Mouse (Mus musculus) hematopoietic stem cell, adult 5-6 weeks (primary cell): ENCODE data around the gene Tnp1. TPM values are rescaled to one million over a fixed set of nuclear protein-coding genes. Genes with fewer than 3 reads are reported as not detected.

Experiments used
- ATAC-seq, 2 experiments: fragments of 125-278 bp in 1 of 2; replicated peaks in 1 of 2; 2 replicates each; pipeline ENCODE4 v1.8.0; 2016 to 2017; ENCODE audit warnings: inconsistent platforms in 2 of 2, mild to moderate bottlenecking in 2 of 2, moderate number of reproducible peaks in 2 of 2, low read depth in 1 of 2, moderate TSS enrichment in 1 of 2; ENCODE audit not compliant: low FRiP score in 2 of 2, poor library complexity in 2 of 2, severe bottlenecking in 2 of 2, insufficient read depth in 1 of 2, low TSS enrichment in 1 of 2
- total RNA-seq: library from RNA; stranded (forward); fragments of 172-1452, 232-1000 nt; gene quantifications from 2 replicates; pipeline ENCODE4 v1.2.3, GENCODE M21; 2017

Gene Tnp1
- total RNA-seq, 1 experiment from 2014 or later: not detected

DNA sequence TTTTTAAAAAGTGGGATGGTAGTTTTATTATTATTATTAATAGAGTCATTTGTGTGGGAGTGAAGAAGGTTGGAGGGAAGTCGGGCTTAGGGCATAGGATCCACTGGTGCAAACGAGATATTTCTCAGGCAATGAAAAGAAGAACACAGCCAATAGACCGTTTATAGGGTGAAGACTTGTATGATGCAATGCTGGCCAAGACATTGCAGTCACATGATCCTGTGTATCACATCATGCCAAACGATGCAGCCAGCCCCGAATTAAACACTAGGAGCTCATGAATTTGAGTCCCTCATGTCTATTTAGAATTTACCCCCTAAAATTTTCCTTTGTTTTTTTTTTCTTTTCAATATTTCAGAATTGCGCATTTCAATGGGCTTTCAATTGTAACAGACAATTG lies 13.0 kb upstream of the Tnp1 start:
- no peak for ATAC-seq

DNA sequence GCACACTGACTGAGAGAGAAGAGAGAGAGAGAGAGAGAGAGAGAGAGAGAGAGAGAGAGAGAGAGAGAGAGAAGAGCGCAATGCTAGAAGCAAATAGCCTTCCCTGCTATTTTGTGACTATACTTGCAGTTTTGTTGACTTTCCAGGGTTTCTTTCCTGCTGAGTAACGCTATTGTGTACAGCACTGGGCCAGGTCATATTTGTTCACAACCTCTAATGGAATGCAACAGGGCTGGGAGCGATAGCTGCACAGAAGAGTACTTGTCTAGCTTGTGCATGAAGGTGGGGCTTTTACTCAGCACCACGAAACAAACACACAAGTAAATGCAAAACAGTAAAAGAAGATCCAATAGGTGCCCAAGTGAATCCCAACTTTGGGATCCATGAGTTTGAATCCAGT lies 11.7 kb upstream of the Tnp1 start:
- ATAC-seq: no peak

DNA sequence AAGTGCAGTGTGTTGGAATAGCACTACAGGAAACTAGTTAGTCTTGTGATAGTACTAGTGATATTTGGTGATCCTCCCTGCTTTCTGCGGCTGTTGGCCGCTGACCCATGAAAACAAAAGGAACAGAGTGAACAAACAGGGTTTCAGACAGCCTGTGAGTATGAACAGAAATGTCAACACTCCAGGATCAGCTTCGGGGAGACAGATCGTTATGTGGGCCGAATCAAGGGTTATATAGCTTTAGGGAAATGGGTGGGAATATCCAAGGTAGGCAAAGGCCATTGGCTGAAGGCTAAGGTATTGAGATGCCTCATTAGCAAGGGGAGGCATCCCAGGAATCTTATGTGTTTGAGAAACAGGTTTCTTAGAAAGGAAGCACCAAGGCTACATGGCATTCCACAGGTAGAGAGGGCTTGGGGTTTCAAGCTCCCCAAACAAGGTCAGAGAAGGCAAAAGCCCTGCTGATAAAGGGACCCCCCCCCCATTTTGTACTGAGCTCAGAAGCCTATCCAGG lies 11.1 kb upstream of the Tnp1 start:
- ATAC-seq: no peak

DNA sequence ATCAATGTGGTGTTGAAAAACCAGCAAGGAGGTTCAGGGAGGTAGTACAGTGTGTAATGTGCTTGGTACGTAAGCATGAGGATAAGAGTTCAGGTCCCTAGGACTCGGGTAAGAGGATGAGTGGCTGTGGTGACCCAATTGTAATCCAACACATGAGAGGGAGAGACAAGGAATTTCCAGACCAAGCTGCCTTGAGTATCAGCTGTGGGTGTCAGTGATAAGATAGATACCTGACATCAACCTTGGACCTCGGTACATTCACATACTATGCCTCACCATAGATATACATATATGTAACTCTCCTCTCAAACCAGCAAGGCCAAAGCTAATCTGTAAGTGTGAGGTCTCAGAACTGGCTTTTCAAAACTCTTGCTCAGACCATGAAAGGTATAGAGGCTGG lies 10.4 kb upstream of the Tnp1 start:
- ATAC-seq: no peak

DNA sequence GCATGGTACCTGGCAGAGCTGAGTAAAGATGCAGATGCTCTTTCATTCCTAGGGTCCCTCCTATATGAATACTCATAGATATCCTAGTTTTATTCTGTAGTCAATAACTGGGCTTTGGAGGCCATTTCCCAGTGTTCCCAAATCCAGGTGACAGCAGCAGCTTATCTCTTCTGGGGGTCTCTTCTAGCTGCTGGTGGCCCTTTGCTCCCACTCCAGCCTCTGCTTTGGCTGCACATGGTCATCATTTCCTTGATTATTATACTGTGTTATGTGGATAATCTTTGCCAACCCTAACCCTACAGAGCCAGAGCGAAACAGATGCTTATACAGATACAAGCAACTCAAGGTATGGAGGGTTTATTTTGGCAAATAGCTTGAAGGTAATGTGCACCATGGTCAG lies 8.9 kb downstream of the Tnp1 start:
- no peak for ATAC-seq

DNA sequence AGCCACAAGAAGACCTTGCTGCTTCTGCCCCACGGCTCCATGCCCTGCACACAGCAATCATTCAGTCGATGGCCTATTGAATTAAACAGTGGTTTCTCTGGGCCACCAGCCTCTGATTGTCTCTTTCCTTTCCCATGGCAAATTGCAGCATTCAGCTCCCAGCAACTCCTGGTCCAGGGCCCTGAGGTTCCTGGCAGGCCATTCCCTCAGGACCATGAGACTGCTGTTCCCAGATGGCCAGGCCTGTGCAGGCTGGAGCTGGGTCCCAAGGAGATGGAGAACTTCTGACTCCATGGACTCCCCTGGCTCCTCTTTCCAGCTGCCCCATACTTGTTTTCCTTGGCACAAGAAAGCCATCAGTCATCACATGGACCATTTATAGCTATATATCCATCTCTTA lies 10.8 kb downstream of the Tnp1 start:
- ATAC-seq: no peak

DNA sequence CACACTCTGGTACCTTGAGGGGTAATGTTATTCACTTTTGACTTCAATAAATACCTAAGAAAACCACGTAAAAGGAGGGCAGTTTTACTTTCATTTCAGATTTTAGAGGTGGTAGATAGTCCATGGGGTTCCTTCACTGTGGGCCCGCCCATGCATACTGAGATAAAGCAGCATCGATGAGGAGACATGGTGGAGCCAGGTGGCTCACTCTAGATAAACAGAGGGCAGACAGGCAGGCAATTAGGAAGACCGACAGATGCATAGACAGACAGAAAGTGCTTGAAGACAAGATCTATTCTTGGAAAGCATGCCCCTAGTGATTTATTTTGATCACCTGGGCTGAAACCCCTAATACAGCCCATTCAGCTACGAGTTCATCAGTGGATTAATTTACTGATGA lies 13.1 kb downstream of the Tnp1 start:
- no peak for ATAC-seq

DNA sequence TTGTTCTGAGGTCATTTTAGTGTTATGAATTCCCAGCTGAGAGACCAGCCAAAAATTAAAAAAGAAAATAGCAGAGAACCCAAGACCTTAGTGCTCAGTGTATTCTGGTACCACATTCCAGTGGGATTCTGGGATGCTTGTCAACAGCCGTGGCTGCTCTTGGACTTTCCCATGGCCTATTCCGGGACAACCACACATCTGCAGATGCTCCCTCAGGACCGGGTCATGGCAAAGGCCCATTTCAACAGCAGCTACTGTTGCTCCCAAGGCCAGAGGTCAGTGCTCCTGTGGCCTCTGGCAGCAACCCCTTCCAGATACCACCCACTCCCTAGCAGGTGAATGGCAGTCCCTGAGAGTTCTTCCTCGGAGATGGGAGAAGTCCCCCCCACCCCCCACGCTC lies 13.7 kb downstream of the Tnp1 start:
- ATAC-seq: no peak

DNA sequence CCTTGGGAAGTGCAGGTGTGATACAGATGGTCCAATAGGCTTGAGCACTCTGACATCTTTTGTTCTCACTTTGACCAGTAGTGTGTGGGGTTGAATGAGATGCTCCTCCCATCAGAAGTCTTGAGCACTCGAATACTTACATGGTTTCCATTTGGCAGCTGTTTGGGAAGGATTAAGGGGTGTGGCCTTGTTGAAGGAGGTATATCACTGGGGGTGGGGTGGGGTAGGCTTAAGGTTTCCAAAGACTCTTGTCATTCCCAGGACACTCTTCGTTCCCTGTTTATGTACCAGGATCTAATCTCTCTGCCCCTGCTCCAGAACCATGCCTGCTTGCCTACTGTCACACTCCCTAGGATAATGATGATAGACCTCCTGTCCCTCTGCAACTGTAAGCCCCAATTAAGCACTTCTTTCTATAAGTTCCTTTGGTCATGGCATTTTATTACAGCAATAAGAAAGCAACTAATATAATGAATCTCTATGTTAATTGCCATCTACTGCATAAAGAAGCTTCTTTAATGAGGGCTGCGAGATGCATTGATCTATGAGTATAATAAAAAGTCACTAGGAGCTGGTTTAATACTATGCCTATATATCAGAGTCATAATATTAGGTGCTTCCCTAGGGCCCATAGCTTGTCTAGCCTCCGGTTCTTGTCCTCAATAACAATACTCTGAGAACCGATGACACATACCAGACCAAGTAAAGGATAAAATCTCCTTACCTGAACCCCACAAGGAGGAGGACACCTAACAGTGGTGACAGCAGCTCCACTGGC lies 20.8 kb downstream of the Tnp1 start:
- ATAC-seq: no peak

DNA sequence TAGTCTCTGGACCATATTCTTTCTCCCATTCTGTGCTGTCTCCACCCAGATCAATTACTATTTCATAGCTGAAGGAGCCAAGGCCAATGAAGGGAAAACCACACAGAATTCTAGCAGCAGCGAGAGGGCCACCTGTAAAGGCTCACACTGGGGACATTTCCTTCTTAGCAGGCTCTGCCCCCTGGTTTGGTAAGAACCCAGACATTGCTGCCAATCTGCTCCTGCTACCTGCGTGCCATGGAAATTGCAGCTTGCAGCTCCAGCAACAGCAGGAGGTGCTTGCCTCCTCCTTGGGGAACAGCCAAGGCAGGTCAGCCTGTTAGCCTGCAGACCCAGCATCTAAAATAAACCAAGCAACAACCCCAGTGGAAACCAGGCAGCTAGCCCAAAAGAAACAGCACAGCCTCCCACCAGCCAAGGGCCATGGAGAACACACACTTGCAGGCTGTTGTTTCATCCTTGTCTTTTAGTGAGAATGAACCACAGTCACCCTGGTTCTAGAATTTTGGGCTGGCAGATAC lies 22.7 kb downstream of the Tnp1 start:
- ATAC-seq: no peak

DNA sequence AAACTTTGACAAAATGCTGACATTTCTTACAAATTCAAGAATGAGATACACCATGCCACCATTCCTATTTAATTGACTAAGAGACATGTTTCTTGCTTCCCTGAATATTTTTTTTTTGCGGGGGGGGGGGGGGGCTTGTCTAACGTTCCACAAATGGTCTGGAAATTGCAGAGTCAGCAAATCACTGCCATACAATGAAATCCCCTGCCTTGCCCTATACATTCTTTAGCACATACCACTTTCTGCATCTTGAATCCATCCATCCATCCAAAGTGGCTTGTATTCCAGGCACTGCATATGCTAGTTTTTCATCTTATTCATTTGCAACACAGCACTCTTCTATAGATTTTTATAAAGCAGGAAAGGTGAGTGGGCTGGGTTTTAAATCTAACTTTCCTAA lies 23.5 kb downstream of the Tnp1 start:
- no peak for ATAC-seq

DNA sequence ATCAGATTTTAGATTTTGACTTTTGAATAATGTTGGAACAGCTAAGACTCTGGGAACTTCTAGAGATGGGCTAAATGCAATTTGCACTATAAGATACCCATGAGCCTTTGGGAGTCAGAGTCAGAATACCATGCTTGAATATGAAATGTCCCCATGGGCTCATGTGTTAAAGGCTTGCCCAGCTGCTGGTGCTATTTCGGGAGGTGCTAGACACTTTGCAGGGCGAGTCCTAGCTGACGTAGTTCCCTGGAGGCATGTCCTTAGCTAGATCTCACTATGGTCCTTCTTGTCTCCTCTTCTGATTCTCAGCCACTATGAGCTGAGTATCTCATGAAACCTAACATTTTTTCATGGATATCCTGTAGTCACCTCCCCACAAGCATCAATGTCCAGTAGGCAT lies 26.8 kb downstream of the Tnp1 start:
- no peak for ATAC-seq

DNA sequence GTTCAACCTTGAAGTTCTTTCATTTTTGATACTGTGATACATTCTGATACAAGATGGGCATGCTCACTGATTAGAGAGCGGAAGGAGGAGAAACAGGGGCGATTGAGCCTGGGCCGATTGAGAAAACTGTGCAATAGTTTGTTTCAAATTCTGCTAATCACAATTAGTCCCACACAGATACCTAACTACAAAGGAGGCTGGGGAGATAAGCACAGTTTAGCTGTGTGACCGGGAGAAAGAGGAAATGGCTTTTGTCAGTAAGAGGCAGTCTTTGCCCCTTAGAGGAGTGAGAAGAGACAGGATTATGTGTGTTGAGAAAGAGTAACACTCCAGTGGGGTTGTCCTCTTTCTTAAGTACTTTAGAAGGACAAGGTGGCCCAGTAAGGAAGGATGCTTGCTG lies 29.0 kb downstream of the Tnp1 start:
- ATAC-seq: no peak

DNA sequence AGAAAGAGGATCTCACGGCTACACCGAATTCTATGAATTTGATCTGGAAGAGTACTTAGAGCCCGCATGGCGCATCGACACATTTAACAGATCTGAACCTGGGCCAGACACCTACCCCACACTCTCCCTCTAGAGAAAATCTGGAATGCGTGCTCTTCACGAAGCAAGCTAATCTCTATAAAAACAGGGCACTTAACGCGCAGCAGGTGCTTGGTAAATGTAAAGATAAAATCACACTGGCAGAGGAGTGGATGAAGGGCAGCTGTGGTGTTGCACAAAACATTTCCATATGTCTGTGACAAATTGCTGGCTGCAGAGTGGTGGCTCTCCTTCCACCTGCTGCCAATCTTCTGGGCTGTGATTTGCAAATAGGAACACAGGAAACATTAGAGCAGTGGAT lies 36.8 kb downstream of the Tnp1 start:
- ATAC-seq: no peak

DNA sequence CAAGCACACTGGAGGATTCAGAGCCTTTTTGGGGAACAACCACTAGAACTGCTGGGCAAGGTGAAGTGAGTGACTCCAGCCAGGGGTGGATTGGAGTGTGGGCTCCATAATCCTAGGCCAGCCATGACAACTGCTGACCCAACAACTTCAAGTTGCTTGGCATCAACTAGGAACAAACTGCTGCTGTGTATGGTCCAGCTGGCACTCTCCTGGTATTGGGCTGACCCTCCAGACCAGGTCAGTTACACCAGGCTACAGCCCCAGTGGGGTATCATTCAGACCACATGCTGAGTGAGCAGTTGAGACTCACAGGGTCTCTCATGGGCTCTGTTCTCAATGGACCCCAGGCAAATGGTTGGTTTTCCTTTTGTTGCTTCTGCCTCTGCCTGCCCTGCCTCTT lies 41.5 kb downstream of the Tnp1 start:
- ATAC-seq: no peak

DNA sequence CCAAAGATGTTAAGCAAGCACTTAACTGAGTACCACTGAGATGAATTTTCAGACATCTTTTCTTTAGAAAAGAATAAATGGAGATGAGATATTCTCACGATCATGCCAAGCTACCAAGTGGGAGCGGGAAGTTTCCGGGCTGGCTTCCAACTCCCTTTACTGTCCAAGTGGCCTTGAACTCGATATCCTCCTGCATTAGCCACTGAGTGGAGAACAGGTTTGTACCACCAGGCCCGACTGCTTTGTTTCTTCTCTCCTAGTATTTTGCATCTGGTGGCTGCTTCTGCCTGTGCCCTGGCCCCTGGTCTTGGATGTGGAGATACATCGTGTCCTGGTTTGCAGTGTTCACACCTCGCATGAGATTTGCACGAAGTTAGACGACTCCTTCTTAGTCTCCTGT lies 45.2 kb downstream of the Tnp1 start:
- ATAC-seq: no peak

DNA sequence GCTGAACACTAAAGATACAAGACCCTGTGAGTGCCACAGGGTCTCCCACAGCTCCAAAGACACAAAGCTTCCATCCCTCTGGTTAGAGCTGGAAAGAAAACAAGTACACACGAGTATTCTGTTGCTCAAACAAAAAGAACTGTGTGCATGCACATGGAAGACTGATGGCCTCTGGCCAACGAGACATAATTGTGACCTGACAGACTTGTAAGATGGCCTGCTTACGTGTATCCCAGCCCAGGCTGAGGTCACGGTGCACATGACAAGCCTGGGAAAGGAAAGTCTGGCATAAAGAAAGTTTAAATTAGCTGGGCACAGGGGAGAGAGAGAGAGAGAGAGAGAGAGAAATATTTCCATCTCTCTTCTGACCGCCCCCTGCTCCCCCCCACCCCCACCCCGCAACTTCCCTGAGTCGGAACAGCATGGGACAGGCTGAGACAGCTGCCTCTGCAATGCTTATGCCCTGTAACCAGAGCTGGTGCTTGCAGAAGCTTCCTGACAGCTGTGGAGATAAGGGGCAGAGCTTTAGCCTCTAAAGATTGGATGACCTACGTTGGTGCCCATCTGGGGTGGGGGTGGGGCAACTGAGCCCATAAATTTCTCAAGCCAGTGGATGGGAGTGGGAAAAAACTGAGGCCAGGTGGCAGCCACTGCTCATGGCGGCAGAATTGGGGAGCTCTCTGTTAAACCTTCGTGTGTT lies 46.4 kb downstream of the Tnp1 start:
- ATAC-seq: no peak

DNA sequence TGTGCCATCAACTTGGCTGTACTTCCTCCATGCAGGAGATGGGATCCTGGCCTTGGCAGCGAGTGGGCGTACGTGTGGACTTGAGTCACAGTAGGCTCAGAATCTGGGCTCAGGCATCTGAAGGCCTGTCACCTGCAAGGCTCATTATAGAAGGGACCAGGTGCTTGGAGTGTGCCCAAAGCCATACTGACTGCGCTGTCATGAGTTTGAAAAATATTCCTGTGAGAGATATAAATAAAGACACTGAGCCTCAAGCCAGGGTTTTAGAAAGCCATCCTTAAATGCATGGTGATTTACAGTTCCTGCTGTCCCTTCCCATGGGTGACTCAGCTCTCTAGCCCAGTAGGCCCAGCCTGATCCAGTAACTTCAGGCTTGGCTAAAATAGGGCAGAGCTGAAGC lies 49.3 kb downstream of the Tnp1 start:
- no peak for ATAC-seq
